Mouse (Mus musculus) lung, postnatal 10 days (tissue): ENCODE data around the gene Pappa.

Experiments used
- DNase-seq: peaks from one replicate; pipeline ENCODE4 v3.0.0; 2021

The Pappa gene

GRCm38 (mm10) chr4:65174505-65174904, 50.5 kb downstream of the Pappa start:
- no peak for DNase-seq

- no peak for DNase-seq
Observed at GRCm38 (mm10) chr4:65178146-65178545, 54.2 kb downstream of the Pappa start.

- DNase-seq: no peak
Observed at GRCm38 (mm10) chr4:65187236-65187635, 63.3 kb downstream of the Pappa start.

DNA sequence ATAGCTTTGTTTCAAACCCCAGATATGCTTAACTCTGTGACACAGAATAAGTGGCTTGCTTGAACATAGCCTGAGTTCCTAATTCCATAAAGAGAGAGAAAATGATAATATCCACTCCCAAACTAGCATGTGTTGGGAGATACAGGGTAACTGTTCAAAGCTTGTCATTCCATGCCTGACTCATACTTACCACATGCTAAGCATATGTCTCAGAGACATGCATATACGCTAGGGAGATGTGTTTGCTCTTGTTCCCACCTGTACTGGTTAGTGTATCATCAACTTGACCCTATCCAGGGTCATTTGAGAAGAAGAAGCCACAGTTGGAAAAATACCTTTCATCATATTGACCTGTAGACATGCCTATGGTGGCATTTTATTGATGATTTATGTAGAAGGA, 63.7 kb downstream of the Pappa start:
- DNase-seq: no peak

DNA sequence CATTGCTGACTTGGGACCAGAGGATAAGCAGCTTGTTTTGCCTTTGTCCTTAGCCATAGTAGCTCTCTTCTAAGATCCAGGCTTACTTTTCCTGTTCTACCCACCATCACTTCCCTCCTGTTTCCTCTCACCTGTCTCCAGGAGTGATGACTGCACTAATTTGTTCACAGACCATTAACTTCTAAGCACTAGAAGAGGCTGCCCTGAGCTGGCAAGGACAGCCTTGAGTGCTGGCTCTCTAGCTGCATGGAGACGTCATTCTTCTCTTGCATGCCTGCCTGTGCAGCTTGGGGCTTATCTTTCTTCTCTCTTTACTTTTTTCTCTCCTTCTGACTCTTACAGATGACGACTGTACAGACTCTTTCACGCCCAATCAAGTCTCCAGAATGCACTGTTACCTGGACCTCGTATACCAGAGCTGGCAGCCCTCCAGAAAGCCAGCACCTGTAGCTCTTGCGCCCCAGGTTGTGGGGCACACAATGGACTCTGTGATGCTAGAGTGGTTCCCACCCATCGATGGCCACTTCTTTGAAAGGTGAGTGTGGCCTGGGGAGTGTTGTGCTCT, 65.0 kb downstream of the Pappa start:
- no peak for DNase-seq

GRCm38 (mm10) chr4:65192810-65193209, 68.8 kb downstream of the Pappa start:
- DNase-seq: no peak

GRCm38 (mm10) chr4:65195971-65196370, 72.0 kb downstream of the Pappa start:
- DNase-seq: no peak

- no peak for DNase-seq
Observed at GRCm38 (mm10) chr4:65203666-65204065, 79.7 kb downstream of the Pappa start.

DNA sequence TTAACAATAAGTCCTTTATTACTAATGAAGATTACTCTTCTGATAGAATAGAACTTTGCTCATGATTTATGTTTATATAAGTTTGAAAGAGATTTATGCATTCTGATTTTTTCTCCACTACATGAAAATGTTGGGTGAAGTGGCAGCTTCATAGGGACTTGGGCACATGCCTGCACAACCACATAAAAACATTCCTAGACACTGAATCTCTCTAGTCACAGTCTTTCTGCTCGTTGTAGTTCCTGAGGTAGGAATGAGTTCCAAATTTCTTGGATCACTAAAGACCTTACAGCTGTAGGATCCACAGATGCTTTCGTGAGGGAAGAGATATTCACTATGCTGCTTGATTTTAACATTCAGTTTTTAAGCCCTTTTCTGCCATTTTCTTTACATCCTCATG, 81.5 kb downstream of the Pappa start:
- DNase-seq: no peak

DNA sequence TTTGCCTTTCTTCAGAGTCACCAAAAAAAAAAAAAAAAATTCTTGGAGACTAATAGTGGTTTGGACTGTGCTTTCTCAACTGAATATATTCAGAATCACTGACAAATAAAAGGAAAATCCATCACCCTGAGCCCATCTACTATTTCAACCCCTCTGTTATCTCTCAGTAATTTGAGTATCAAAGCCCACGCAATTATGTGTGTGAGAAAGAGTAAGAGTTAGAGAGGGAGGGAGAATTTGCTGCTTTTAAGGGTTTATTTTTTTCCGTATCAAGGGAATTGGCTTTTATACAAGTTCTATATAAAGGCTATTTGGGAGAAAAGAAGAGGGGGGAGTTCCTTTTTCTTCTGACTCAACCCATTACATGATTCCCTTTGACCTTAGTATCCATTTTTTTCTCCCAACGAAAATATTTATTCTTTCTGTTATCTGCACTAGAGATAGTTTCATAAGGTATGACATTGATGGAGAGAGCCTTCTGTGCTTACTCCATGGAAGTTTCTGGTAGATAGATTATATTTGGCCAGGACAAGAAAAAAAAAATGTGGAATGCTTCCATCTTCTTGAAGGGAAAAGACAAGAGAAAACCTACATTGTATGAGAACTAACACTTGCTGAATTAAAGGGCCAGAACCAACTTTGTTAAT, 85.5 kb downstream of the Pappa start:
- no peak for DNase-seq

GRCm38 (mm10) chr4:65216682-65217081, 92.7 kb downstream of the Pappa start:
- no peak for DNase-seq

DNA sequence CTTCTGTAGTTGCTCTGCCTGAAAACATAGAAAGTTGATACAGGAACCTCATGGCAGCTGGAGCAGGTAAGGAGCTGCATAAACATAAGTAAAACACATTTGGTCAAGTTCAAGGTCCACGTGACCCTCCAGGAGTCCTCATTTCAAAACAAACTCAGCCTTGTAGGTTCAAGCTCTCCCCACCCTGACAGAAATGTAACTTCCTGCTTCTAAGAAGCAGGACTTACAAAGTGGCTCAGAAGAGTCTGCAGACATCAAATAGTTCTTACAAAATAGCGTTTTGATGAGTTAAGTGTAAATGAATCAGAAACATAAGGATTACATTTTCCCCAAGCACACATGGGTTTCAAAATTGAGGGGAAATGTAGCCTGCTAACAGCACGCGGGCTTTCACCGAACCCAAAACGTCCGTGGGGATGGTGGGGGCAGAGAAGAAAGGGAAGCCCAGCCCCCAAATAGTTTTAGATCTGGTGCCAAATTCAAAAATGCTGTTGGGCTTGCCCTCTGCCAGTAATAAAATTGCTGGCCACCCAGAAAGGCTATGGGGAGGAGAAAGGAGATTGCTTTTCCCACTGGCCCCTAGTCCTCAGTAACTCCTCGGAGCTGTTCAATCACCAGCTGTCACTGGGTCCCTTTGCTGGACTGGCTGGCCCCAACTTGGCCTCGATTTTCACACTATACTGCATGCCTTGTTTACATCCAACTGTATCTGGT, 93.8 kb downstream of the Pappa start:
- peak; percentile 33 for DNase-seq

GRCm38 (mm10) chr4:65223901-65224300, 99.9 kb downstream of the Pappa start:
- no peak for DNase-seq

DNA sequence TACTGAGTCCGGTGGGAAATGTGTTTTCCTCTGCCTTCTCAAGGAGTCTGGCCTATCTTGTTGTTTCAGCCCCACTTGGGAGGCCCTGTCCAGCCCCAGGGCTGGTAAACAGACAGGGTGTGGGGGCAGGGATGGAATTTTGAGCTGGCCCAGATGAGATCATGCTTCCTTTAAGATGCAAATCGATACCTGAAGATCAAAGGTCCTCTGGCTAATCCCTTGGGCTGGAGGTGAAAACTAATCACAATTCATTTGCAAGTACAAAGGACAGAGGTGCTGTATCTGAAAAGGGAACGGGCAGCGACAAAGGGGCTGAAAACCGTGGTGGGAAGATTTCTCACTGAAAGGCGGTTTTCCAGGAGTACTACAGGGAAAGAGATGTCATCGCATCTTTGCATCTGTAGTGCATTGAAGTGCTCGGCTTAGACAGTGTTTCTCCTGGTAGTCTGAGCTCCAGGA, 114.6 kb downstream of the Pappa start:
- DNase-seq: no peak

GRCm38 (mm10) chr4:65242434-65242931, 118.5 kb downstream of the Pappa start:
- DNase-seq: peak; percentile 9

DNA sequence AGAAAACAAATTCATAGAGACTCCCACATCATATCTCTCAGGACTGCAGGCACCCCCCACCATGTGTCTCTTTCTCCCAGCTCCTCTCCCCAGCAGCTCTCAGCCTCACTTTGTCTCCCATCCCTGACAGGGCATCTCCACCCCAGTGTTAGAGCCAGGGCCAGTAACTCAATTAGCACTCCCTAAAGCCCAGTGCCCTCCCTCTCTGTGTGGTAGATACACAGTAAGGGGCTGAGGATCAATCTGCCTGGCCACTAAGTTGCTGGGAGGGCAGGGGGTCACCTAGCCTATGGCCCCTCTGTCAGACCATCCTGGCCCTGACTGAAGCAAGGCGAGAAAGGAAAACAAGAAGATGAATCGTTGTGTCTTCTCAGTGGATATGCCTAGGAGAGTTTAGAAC, 119.3 kb downstream of the Pappa start:
- no peak for DNase-seq

- no peak for DNase-seq
Observed at GRCm38 (mm10) chr4:65245015-65245414, 121.0 kb downstream of the Pappa start.

DNA sequence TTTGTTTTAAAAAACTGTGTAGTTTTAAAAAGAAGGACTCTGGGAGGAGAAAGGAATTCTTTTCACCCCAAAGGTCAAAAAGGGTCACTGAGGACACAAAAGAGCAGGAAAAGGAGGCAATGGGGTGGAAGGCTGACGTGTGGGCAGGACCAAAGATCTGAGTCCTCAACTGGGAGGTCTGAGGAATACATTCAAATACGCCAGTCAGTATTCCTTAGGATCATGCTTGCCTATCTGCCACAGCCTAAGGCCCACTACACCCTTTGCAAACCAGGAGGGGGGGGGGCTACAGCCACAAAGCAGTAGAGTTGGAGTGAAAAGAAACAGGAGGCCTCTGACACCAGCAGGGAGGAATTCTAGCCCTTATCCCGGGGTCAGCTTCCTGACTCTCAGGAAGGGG, 121.5 kb downstream of the Pappa start:
- no peak for DNase-seq

DNA sequence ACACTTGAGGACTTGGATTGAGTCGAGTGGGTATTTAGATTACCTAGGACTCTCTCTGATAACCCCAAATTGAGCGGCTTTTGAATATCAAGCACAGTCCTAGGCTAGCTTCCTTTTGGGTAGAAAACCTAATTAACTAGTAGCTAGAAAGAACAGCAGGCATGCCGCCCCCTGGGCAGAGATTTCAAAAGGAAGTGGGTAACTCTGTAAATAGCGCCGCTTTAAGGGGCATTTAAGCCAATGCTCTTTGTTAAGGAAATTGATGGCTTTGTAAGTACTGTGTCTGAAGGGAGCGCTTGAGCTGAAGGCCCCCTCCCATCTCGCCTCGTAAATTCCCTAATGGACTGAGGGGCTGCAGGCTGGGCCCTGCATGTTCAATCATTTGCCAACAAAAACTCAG, 128.2 kb downstream of the Pappa start:
- no peak for DNase-seq

GRCm38 (mm10) chr4:65254073-65254472, 130.1 kb downstream of the Pappa start:
- DNase-seq: no peak

DNA sequence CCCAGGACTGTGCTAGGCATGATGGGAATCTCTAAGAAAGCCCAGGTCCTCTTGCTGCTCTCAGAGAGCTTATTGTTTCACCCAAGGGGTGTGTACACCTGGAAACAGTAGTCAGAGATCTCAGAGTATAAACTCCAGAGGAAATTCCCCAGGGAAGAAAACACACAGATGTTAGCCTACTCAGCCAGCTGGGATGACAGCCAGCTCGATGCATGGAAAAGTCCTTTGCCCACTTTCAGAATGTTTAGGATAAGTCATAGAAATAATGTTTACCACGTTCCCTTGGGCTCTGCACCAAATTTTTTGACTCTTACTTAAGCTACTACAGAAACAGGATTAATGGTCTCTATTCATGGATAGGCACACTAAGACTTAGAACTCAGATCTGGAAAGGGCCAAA, 143.1 kb downstream of the Pappa start:
- no peak for DNase-seq

- DNase-seq: no peak
Observed at GRCm38 (mm10) chr4:65269996-65270395, 146.0 kb downstream of the Pappa start.

DNA sequence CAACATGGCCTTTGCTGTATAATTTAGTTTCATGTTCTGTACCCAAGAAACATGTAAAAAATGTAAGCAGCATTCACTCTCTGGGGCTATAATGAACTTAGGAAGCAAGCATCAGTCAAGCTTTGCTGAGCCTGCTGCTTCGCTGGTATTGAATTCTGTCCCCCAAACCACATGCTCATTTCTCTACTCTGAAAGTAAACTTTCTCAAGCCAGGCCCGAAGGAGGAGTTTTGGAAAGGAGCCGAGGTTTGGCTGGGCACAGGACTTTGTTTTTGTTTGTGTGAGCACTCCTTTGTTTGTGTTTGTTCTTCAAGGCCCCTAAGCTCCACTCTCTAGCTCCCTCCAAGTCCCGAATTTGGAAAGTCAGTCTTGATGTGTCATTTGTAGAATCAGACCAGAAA, 148.3 kb downstream of the Pappa start:
- peak; percentile 46 for DNase-seq

DNA sequence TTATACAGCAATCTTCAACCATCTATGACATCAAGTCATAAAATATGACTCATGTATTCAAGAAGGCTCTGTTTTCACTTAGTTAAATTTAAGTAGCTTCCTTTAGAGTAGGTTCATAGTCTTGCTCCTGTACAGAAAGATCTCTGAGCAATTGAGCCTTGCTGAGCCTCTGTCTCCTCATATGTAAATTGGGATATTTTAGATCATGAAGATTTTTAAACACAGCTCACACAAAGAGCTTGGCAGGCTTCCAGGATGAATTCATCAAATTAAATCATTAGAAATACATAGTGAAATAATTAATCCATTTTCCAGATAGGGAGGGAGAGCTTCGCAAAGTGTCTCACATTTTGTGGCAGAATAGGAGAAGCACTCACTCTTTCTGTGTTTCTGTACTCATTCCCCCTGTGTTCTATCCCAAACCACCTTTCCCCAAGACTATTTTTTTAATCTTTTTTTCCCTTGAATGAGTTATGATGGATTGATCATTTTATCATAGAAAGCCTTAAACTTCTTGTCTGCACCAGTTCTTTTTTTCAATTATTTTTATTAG, 149.4 kb downstream of the Pappa start:
- DNase-seq: no peak
